Mouse (Mus musculus): ENCODE measurements around the gene Tcf3.

DNA sequence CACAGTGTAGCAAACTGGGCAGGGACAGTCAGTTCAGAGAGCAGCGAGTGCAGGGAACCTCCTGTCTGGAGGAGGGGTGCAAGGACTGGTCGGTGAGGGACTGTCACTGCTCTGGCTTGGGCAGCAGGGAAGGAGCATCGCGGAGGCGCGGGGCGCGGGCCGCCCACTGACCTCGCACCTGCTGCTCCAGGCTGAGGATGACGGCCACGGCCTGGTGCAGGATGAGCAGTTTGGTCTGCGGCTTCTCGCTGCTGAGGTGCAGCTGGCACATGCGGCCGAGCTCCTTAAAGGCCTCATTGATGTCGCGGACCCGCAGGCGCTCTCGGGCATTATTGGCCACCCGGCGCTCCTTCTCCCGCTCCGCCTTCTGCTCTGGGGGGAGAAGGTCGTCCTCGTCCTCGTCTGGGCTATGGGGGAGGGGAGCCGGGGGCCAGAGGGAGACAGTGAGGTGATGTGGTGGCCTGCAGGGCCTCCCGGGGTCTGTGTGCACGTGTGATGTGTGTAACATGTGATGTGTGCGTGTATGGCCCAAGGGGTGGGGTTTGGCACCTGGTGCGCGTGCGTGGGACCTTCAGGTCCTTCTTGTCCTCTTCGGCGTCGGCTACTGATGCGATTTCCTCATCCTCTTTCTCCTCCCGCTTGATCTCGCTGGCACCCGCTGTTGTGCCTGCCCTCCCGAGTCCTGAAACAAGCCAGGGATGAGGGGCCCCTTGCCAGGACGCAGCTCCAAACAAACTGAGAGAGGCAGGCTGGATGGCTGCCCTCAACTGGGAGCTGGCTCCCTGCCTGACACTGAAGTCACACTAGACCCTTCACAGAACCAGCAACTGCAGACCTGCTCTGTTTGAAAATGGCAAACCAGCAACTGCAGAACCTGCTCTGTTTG lies 20.5 kb downstream of the Tcf3 start:
- no peak for TF ChIP-seq GATA1 (IDR thresholded peaks at IDR 0.05; ENCODE audit: borderline replicate concordance, low read length)
- TF ChIP-seq FLI1 (IDR thresholded peaks at IDR 0.05; ENCODE audit: low read length) = no peak
